Mouse (Mus musculus): Measurements from ENCODE around the gene Gm43517.

Gm43517 gene

GRCm38 (mm10) chr12:49401796-49402130 lies 16.8 kb downstream of the Gm43517 start:
- no peak for DNase-seq (ENCODE audit: low spot score in 2 of 2)

DNA sequence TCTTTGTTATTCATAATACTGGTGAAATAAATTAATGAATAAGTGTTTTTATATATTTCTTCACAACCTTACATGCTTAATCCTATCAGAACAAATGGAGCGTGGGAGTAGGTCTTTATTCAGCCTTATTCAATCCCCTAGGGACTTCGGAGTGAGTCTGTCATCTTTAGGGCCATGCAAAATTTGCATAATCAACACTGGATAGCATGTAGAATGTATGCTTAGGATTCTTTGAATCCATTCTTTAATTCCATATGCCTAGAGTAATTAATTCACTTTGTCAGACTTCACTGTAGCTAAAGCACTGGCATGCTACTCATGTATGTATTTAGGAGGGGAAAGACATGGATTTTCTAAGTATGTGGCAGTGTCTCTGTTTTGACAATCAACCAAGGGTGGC lies 24.9 kb downstream of the Gm43517 start:
- no peak for DNase-seq (ENCODE audit: low spot score in 2 of 2)

DNA sequence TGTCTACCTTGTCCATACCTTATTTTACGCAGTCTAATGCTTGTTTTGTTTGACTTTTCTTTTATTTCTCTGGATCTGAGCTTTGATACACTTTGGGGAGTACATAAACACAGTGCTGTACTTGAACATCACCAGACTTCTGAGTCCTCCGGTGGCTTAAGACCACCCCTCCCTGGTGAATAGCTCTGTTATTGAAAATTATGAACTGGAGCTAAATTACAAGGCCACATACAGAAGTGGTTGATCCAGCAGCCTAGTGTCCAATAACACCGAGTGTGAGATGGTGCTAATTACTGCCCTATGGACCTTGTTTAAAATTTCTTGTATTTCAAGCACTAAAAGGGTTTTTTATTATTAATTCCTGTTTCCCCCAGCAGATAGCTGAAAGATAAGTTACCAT lies 33.0 kb downstream of the Gm43517 start:
- no peak for DNase-seq (ENCODE audit: low spot score in 2 of 2)
